Mouse (Mus musculus) spleen, adult 12 weeks (tissue): ENCODE data around the gene Kmt2b.

Source experiments
- DNase-seq: peaks from one replicate; pipeline ENCODE4 v3.0.0; 2022; ENCODE audit warnings: low spot score

The Kmt2b gene

DNA sequence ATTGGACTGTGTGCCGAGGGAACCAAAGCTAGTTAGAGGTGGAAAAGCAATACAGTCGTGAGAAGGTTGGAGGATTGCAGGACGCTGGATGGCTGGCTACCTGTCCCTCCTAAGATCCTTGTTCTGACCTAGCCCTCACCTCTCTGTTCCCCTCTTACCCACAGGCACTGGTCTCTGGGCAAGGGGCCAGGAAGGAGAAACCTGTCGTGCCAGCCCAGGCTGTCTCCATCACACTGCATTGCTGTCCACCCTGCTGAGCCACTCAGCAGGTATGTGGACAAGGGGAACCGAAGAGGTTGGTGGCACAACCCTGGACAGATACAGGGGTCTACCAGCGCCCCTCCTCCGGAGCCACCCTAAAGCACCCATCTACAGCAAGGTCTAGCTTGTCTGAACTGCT is 12.1 kb upstream of the Kmt2b start:
- DNase-seq, result no peak

DNA sequence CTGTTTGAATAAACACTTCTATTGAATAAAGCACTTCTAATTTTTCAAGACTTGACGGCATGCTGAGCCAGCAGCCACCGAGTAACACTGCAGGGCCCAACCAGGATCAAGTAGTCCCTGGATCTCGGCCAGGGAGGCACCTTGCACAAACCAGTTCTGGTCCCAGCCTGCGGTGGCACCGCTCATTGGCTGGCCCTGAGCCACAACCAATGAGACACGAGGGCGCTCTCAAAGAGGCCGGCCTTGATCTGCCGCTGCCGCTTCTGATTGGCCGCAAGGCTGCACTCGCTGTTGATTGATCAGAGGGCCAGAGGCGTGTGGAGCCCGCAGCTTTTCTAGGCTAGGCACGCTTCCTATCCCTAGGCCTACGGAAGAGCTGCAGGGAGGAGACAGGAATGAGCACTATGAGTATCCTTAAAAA is 11.4 kb upstream of the Kmt2b start:
- DNase-seq, result peak; percentile 72

DNA sequence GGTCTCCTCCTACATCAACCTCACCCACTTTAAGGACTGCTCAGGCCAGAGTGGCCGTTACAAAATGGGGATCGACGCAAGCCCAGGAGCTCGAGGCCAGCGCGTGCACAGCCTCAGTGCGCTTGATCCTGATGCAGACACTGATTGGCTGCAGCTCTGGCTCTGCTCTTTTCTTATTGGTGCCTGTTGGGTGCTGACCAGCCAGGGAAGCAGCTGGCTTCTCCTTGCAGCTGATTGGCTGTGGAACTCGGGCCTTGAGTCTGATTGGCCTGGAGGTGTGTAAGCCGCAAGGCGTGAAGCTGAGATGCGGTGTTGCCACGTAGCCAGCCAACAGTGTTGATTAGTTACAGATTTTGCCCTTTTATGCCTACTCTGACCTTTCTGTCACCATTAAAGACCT is 10.3 kb upstream of the Kmt2b start, which contains the start of gene Zbtb32:
TSS of gene Zbtb32 (minus strand) at position 124 of the 400 bp plus-strand sequence.
- DNase-seq, result no peak

DNA sequence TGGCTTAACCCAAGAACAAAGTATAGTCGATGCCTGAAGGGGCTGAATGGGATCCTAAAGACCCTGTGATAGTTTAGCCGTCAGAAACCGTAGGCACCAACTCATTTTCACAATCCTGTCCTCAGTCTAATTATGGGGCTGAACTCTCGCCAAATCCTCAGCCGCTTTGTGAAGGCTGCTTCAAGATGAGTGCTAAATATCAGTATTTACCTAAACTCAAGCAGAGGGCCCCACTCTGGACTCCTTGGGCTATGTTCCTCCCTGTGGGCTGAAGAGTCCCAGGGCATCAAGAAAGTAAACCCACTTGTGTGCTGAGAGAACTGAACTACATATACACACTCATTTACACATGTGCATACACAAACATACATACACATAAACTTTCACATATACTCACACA is 8.3 kb upstream of the Kmt2b start:
- DNase-seq, result no peak

DNA sequence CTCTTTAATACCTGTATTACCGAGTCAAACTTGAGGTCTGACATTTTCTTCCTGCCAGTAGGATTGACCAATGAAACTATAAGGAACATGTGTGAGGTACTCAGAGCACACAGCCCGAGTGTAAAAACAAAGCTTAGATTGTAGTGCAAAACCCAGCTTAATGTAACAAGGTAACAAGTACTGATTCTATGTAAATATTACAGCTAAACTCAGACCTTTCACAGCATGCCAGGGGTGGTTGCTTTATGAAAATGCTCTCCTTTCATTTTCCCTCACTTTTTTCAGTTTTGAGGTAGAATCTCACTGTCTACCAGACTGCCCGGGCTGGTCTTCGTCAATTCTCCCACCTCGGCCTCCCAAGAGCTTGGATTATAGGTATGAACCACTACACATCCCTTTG is 7.6 kb upstream of the Kmt2b start:
- DNase-seq, result no peak

DNA sequence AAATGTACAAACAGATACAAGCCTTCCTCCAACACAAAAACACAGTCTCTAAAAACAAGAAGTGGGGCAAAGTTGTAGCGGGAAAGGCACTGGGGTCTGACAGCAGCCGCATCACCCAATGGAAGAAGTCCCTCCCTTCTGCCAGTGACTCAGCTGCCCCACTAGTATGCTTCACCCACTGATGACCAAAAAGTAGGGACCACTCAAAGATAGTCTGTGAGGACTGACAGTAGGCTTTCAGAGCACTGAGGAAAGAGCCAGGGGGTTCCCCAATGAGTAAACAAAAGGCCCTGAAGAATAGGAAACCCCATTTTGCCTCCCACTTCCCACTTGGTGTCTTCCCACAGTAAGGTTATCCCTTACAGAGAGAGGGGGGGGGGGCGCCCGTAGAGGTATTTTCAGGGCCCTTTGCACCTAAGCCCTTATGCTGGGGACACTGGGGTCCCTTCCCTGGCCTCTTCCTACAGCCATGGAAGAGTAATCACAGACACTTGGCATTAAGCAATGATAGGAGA is 6.0 kb upstream of the Kmt2b start:
- DNase-seq, result no peak

DNA sequence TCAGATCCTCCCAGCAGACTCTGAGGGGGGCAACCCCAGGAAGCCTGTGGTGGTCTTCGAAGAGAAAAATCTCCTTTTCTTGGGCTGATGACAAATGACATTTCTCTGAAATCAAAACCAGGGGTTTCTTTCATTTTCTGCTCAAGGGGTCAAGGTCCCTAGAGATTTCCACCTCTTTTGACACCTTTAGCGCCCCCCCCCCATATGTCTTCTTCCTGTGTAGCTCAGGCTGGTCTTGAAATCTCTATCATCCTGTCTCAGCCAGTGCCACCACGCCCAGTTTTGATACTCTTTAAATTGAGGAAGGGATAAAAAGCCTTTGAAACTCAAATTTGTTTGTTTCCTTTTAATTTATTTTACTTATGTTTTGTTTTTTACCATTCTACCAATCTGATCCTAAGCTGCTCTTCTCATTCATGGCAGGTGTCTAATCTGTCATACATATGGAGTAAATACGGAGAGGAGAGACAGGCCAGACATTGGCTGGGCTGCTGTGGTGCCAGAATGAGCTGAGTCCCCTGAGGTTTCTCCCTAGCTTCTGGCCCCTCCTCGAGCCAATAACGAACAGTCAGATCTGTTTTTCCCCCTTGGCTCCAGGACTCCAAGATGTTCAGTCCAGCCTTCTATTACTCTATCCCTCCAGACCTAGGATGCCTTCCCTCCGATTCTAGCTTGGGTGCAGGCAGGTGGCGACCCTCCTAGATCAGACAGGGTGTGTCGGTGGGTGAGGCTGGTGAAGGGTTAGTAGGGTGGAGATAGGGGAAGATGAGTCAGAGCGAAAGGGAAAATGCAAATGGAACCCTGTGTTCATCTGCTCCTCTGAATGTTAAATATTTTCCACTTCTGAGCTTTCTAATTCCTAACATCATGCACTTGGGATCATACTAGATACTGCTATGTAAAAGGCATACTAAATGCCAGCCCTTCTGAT is 5.3 kb upstream of the Kmt2b start:
- DNase-seq, result no peak

DNA sequence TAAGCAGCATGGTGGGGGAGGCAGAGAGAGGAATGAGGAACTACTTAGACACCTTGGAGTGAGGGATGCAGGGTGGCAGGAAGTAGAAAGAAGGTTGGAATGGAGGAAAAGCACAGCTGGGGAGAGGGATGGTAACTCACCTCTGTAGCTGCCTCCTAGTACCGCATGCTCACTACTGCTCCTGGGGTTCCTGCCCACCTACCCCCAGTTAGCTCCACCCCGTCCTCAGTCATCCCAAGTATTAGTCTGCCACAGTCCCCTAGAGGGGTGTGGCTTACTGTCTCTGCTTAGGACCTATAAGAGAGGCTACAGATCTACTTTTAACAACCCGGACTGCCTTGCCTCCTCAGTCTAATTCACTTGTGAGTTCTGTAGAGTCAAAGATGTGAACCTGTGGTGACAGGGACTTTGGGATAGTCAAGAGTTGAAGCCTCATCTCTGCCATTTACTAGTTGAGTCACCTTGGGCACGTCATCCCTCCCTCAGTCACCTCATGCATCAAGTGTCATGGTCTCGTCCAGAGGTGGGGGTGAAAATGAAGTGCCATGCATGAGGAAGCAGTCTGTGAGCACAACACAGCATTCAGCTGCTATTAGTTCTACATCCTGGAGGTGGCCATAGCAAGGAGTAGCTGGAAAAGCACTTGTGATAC is 4.4 kb upstream of the Kmt2b start:
- no peak for DNase-seq

DNA sequence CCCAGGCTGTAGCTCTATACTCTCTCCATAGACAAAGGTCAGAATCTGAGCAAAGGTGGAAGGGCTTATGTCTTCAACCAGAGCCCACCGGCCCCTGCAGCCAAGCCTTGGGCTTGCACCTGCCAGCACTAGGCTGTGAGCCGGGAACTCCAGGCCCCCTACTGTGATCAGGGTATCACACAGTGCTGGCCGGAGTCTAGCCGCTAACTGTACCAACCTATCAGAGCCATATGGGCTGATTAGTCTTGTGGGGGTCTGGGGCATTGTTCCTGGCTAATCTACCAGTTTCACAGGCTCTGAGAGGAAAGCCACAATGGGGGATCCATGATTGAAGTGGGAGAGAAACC is 3.1 kb upstream of the Kmt2b start:
- DNase-seq, result no peak

DNA sequence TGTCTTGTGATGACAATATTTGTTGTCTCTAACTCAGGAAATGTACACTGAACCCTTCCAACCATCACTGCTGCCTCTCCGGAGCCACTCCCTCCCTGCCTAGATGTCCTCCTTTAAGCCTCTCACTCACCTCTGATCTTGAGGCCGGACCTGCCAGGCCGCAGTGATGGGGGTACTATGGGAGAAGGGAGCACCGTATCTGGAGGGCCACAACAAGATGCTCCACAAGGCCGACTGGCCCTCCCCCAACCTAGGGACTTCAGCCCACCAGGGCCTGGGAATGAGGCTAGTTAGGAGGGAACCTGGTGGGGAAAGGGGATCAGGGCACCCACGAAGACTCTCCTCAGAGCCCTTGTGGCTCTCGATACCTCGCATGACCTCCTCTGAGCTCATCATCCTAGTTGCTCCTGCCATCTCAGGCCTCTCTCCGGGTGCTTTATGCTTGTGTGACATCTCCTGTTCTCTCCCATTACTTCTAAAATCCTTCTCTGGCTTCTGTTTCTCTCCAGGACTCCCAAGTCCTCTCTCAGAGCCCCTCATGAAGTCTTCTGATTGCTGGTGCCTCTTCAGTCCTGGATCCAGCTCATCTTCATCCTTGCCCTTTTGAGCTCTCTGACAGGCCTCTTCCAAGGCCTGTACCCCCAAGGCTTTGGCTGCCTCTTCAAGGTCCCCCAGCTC is 2.5 kb upstream of the Kmt2b start:
- DNase-seq, result no peak

DNA sequence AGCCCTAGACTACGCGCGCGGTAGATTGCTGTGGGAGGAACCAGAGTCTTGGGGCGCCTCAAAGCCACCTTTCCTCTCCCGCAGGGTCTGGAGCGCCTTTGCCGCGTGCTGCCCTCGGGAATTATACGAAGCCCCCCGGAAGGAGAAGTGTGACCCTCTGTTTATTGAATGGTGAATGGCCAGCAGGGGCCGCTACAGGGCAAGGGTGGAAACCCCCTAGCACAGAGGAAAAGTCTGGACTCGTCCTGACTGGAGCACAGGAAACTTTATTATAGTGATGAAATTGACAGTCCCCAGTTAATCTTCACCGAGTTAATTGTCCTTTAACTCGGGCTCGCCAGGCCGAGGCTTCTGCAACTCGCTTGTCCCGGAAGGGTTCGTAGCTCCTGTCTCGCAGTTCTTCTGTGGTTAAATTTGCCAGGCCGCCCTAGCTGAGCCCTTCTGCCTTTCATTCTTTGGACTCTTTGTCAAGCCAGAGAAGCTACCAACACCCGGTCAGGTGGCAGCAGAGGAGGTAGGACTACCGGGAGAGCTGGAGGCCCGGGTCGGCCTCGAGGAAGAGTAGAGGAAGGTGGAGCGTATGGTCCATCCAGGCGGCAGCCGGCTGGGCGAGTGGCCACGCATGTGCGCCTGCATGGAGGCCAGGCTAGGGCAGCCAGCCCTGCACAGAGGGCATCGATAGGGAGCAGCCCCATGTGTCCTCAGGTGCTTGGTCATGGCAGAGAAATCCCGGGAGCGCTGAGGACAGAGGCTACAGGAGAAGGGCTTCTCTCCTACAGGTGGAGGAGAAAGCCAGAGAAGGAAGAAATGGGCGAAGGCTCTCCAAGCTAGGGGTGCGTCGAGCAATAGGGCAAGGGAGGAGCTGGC is 1.1 kb upstream of the Kmt2b start:
- peak; percentile 67 for DNase-seq

DNA sequence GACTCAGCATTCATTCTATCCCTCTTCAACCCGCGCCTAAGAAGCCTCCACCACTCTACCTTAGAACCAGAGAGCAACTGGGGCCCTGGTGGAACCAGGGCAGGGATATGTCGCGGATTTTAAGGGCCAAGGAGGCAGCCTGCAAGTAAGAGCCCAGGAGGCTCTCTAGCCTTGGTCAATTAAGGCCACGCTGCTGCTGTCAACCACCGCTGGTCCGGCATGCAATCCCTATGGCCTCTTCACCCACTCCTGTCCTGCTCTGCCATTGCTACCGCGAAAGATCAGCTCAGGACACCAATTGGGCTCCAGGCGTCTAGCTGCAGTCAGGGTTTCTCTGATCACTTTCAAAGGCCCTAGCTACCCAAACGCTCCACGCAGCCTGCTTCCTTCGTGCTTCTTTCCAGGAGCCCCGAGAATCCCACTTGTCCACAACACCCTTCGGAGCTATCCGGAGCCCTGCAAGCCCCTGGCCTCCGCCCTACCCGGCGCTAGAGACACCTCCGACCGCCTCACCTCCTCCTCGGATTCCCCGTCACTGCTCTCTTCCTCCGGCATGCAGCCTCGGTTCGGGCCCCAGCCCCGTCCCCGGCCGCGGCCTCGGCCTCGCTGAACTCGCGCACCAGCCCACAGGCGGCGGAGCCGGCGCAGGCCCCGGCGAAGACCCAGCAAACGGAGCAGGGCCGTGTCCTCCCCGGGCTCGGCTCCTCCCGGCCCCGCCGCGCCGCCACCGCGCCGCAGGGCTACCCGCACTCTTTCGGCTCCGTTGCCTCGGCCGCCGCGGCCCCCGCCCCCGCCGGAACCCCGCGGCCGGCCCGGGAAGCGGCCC is 471 bp downstream of the Kmt2b start:
- DNase-seq, result peak; percentile 66

DNA sequence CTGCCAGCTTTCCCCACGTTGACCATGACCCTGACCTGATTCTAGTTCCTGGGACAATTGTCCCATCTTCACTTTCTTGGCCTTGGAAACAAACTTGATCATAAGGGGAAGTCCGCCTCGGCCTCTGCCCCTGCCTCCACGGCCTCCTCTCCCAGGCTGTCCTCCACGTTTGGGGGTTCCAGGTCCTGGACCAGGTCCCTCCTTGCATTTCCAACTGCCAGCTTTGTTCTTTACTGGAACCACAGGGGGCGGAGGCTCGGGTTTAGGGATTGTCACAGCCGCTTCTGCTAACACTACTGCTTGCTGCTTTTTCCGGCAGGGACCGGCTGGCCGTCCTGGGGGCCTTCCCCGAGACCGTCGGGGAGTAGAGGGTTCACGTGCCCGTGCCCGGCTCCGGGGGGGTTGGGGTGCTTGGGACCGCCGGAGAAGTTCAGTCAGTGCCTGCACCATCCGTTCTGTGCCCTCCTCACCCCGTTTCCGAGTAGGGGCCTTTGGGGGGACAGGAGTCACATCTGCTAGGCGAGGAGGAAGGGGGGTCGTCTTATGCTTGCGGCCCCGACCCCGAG is 2.0 kb downstream of the Kmt2b start:
- no peak for DNase-seq

DNA sequence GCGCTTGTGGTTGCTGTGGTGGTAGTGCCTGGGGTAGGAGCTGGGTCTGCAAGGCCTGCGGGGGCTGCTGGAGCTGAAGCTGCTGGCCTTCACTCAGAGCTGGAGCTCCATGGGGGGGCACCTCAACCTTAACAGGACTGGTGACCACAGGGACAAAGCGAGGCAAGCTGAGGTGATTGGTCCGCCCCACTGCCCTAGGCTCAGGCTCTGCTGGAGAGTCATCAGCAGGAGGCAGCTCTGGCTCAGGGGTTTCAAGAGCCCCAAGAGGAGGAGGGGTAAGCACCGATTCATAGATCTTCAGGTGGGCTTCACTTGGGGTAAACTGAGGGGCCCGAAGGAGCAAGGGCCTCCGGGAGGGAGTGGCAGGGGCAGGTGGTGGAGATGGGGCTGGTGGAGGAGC is 3.4 kb downstream of the Kmt2b start:
- no peak for DNase-seq

DNA sequence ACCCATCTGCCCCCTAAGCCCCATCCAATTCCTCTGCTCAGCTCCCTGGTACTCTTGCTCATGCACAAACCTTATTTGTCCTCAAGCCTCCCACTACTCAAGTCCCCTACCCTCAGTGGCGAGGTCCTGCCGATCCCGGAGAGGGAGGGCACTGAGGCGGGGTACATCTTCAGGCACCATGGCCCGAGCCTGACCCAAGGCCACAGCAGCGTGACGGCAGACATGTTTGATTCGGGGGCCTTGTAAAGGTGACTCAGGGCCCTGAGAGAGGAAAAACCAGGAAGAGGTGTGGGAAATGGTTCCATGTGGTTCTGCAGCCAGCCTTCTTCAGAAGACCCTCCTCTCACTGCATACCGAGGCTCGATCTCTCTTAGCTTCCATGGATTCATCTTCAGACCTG is 4.2 kb downstream of the Kmt2b start:
- DNase-seq, result no peak

DNA sequence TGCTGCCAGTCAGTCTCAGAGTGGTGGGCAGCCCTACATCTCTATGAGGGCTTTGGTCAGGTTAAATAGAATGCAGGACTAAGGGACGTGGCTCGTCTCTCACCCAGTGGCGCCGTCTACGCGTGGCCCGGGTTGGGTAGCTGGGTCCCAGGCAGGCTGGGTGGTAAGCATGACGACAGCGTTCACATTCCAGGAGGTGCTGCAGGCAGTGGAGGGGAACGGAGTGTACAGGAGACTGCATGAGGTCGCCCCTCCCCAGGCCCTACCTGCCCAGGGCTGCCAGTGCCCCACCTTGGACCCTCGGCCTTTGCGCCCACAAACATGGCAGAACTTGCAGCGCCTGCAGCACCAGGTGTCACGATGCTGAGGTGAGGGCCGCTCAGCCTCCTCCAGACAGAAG is 7.0 kb downstream of the Kmt2b start:
- DNase-seq, result no peak

DNA sequence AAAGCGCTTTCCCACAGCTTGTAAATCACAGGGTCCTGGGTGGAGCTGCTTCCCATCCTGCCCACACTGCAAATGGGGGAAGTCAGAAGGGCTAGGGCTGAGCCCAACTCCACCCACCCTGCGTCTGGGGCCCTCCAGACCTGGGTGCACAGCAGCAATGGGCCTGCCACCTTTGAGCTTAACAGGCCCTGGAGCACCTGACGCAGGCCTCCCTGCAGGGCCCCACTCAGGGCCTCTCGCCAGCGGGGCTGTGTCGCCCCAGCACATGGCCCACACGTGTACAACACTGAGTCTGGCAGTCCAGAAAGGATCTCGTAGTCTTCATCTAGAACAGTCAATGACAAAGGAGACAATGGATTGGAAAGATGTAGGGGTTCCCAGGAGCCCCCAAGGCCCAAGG is 8.6 kb downstream of the Kmt2b start:
- no peak for DNase-seq

DNA sequence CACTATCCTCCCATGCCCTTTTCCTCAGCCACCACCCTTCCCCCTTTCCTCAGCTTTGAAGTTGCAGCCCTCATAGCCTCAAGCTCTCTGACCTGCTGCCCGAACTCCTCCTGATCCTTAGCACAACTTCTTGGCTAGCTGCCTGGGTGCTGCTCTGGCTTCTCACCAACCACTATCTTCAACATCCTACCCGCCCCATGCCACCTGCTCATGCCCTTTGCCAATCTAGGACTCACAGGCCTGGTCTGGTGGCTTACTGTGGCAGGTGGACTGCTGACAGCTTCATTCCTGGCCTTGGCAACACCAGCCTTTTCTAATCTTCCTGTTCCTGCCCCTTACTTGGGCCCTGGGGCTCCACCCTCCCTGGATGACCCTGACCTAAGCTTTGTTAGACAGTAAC is 15.6 kb downstream of the Kmt2b start:
- peak; percentile 58 for DNase-seq

DNA sequence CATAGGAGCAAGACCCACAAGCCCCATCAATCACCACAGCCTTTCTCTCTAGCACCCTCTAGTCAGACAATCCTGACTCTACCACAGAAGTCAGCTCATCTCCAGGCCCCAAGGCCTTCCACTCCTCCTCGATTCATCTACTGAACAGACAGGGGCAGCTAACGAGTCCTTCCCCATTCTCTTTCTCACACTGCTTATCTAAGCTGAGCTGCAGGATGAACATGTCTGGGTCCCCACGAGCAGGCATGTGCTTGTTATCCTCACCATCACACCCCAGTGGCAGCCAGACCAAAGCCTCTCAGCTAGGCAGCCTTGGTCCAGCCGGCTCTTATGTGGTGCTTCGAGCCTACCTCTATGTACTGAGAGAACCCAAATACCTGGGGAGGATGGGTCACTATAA is 16.1 kb downstream of the Kmt2b start:
- DNase-seq, result no peak

DNA sequence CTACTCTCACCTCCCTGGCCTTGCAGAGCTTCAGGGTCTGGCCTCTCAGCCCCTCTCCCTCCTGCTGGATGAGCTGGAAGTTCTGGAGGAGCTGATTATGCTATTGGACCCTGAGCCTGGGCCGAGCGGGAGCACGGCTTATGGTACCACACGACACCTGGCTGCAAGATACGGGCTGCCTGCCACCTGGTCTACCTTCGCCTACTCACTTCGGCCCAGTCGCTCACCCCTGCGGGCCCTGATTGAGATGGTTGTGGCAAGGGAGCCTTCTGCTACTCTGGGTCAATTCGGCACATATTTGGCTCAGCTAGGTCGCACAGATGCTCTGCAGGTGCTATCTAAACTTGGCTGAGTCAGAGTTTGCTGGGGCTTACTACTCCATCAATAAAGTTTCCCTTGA is 21.0 kb downstream of the Kmt2b start:
- DNase-seq, result no peak

DNA sequence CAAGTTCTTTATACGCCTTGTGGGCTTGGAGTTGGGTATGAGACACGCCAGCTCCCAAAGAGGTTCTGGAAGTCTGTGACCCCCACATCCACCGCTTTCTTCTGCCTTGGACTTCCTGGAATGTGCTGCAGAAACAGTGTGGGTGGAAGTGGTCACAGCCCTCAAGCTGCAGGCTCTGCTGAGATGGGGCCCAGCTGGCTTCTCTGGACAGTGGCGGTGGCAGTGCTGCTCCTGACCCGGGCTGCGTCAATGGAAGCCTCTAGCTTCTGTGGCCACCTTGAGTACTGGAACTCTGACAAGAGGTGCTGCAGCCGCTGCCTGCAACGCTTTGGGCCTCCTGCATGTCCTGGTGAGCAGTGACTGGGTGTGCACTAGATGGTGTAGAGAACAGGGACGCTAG is 22.5 kb downstream of the Kmt2b start:
- no peak for DNase-seq
